Mouse (Mus musculus) heart, embryonic 12.5 days (tissue): Measurements from ENCODE around the gene Icosl. TPM values are rescaled to one million over a fixed set of nuclear protein-coding genes. Genes with fewer than 3 reads are reported as not detected.

Experiments
- ATAC-seq: fragments of 200-750 bp; cut with Nextera tagmentation; 2 replicates; pipeline ENCODE4 v1.8.0; 2017; ENCODE audit warnings: moderate TSS enrichment, moderate library complexity; ENCODE audit not compliant: insufficient number of reproducible peaks, low FRiP score
- H3K27ac ChIP-seq: fragments of 300-500 bp; sonication (generic); 2 replicates; pipeline ENCODE4 v1.5.1; 2016; ENCODE audit warnings: mild to moderate bottlenecking, moderate library complexity; ENCODE audit not compliant: poor library complexity, severe bottlenecking
- H3K27me3 ChIP-seq: fragments of 300-500 bp; sonication (generic); replicated peaks from 2 replicates; pipeline ENCODE4 v1.6.1; 2016; ENCODE audit warnings: mild to moderate bottlenecking, moderate library complexity
- H3K36me3 ChIP-seq: fragments of 300-500 bp; sonication (generic); 2 replicates; pipeline ENCODE4 v1.6.1; 2016; ENCODE audit warnings: mild to moderate bottlenecking, moderate library complexity
- H3K4me1 ChIP-seq: fragments of 300-500 bp; sonication (generic); replicated peaks from 2 replicates; pipeline ENCODE4 v1.6.1; 2016; ENCODE audit warnings: mild to moderate bottlenecking
- H3K4me2 ChIP-seq: fragments of 300-500 bp; sonication (generic); 2 replicates; pipeline ENCODE4 v1.6.1; 2016; ENCODE audit warnings: mild to moderate bottlenecking, moderate library complexity
- H3K4me3 ChIP-seq: fragments of 300-500 bp; sonication (generic); 2 replicates; pipeline ENCODE4 v1.5.1; 2016; ENCODE audit warnings: mild to moderate bottlenecking
- H3K9ac ChIP-seq: fragments of 300-500 bp; sonication (generic); 2 replicates; pipeline ENCODE4 v1.6.1; 2016; ENCODE audit warnings: mild to moderate bottlenecking, moderate library complexity
- H3K9me3 ChIP-seq: fragments of 300-500 bp; sonication (generic); replicated peaks from 2 replicates; pipeline ENCODE4 v1.6.1; 2016; ENCODE audit warnings: mild to moderate bottlenecking, moderate library complexity
- whole genome bisulfite sequencing: fragments of 180-500 bp; shearing (Covaris S2); methylation state at CpG from one replicate; pipeline ENCODE4 v1.1.7; 2016; 5-methylcytosine and 5-hydroxymethylcytosine counted together
- polyA plus RNA-seq: library from polyadenylated mRNA; unstranded; fragments of >200 nt; fragmentation: Nextera tagmentation; extraction: Ambion mirVana; gene quantifications from 2 replicates; pipeline ENCODE4 v1.2.1, GENCODE M21; 2016

Gene Icosl
- polyA plus RNA-seq, 1 experiment from 2014 or later: 1.6 TPM

DNA sequence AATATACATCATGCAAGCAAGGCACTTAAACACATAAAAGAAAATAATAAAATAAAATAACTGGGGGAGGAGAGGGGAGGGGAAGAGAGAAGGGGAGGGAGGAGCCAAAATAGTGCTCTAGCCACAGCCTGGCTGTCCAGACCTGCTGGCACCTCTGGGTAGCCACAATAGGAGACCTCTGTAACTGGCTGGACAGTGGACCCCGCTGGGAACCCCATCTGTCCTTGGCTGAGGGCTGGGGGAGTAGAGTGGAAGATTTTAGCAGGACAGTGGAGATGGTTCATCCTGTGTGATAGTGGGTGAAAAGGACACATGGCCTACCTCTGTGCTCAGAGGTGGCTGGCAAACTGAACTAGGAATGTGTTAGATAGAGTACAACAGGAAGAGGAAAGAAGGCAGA, 24.6 kb upstream of the Icosl start:
- 70% methylated on average over 1 of the region's 1 CpGs for WGBS
- no peak for ATAC-seq
- H3K4me2 ChIP-seq: no peak overlapping the region
- H3K27ac ChIP-seq: no peak overlapping the region
- no peak overlapping the region for H3K4me3 ChIP-seq
- peaks cover 4% of the 10 kb centered on the region; the same call in 1 of the 2 replicates for H3K4me1 ChIP-seq
- H3K9ac ChIP-seq: no peak overlapping the region
- peaks cover 35% of the 10 kb centered on the region for H3K27me3 ChIP-seq
- H3K9me3 ChIP-seq: no peaks in the 10 kb centered on the region
- H3K36me3 ChIP-seq: no peaks in the 10 kb centered on the region

DNA sequence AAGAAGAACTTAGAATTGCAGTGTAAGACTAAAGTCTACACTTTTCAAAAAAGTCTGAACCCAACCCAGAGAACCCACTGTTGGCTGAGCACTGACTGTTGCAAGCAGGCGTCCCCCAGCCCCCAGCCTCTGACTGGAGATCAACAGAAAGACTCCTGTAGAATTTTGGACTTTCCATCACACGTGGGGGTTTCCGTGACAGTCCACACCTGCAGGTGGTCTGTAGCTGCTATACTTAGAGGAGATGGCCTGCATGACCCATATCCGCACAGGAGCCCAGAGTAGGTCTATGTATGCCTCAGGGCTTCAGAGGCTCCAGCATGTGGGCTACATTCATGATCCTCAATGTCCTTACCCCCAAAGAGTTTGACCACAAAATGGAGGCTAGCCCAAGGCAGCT, 22.7 kb upstream of the Icosl start:
- Histone ChIP-seq H3K27ac (no peak overlapping the region), H3K4me1 (peaks cover 4% of the 10 kb centered on the region; the same call in 1 of the 2 replicates), H3K9me3 (no peaks in the 10 kb centered on the region), H3K4me3 (no peak overlapping the region), H3K27me3 (peaks cover 43% of the 10 kb centered on the region), H3K36me3 (no peaks in the 10 kb centered on the region), H3K9ac (no peak overlapping the region), H3K4me2 (no peak overlapping the region)
- no peak for ATAC-seq
- WGBS: 83% methylated on average over 4 of the region's 4 CpGs

DNA sequence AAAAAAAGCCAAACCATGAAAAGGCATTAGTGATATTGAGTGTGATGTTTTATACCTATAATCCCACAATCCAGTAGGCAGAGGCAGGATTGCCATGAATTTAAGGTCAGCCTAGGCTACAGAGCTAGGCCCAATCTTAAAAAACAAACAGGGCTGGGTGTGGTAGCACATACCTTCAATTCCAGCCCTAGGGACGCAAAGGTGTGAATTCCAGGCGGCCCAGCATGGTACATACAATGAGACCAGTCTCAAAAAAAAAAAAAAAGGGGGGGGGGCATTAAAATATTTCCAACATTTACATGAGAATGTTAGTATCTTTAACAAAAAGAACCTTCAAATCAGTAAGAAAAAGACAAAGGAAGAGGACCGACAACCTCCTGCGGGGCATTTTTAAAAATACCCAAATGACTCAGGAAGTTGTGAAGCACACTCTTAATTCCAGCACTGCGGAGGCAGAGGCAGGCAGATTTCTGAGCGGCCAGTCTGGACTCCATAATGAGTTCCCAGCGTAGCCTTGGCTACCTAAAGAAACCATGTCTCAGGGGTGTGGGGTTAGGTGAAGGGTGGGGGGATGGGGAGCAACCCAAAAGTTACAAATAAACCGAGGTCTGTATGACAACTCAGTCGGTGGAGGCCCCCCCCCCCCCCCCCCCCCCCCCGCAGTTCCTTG, 20.9 kb upstream of the Icosl start:
- 76% methylated on average over 9 of the region's 10 CpGs for WGBS

DNA sequence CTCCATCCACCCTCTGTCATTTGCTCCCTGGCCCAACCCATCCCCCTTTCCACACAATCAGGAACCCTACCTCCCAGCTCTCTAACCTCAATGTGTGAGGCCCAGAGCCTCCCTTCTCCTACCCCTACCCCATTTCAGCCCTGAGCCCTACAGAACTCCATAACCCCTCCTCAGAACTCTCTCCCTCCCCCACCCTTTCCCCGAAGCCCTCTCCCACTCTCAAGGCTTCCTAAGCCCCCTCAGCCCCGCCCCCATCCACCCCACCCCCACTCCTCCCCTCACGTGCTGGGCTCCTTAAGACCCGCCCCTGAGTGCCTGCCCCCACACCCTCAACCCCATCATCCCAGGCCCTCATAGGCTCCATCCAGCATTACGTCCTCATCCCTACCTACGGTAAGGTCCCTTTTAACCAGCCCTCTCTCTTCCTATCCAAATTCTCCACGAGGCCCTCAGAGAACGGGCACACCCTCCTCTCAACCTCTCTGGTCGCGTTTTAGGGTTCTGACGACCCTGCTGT, 19.5 kb upstream of the Icosl start:
- Histone ChIP-seq H3K27me3 (peaks cover 15% of the 10 kb centered on the region), H3K4me1 (no peaks in the 10 kb centered on the region), H3K9ac (no peak overlapping the region), H3K36me3 (no peaks in the 10 kb centered on the region), H3K4me2 (no peak overlapping the region), H3K27ac (no peak overlapping the region), H3K9me3 (no peaks in the 10 kb centered on the region), H3K4me3 (no peak overlapping the region)
- 44% methylated on average over 11 of the region's 11 CpGs for WGBS
- 0 out of 2 replicates have a peak, but pooled peaks have one; percentile 18 for ATAC-seq

More for the DNA sequence above, 20.9 kb upstream of the Icosl start:
- Histone ChIP-seq H3K36me3 (no peaks in the 10 kb centered on the region), H3K4me2 (no peak overlapping the region), H3K4me3 (no peak overlapping the region), H3K9me3 (no peaks in the 10 kb centered on the region), H3K27ac (no peak overlapping the region), H3K9ac (no peak overlapping the region), H3K27me3 (peaks cover 25% of the 10 kb centered on the region), H3K4me1 (peaks cover 1% of the 10 kb centered on the region; the same call in 1 of the 2 replicates)
- no peak for ATAC-seq

DNA sequence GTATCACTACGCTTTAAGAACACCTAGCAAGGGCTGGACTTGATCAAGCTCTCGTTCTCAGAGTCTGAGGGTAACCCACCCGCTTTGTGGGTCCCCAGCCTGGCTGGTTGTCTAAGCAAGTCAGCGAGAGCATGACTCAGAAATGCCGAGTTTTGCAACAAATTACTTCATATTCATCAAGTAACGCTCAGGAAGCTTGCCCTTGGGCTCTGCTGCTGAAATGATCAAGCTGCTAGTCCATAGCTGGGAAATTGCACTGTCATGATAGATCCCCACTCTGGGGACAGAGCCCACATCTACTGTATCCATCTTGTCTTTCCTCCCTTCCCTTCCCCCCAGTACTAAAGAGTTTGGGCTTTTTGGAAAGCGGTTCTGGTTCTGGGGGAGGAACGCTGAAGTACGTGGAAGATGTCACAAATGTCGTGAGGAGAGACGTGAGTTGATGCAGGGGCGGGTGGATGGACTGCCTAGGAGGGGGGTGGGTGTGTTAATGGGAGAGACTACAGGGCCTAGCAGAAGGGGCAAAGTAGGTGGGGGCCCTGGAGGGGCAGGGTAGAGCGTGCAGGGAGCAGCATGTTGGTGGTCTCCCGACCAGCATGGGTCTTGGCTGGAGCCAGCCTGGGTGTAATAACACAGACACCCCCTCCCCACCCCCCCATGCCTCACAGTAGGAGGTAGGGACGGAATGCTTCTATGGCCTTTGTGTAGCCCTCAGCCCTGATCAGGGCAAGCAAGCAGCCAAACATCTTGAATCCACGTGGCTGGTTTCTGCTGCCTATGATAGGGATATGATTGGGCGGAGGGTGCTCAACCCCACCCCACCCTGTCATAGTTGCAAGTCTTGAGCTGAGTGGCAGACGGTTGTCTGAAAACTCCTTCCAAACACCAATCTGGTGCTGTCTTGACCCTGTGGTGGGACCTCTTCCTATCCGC, 14.2 kb upstream of the Icosl start:
- Histone ChIP-seq H3K27ac (no peak overlapping the region), H3K4me3 (no peak overlapping the region), H3K4me1 (no peaks in the 10 kb centered on the region), H3K36me3 (no peaks in the 10 kb centered on the region), H3K27me3 (peaks cover 7% of the 10 kb centered on the region), H3K4me2 (no peak overlapping the region), H3K9ac (no peak overlapping the region), H3K9me3 (no peaks in the 10 kb centered on the region)
- ATAC-seq: 0 out of 2 replicates have a peak, but pooled peaks have one; percentile 15
- WGBS: 62% methylated on average over 19 of the region's 19 CpGs

DNA sequence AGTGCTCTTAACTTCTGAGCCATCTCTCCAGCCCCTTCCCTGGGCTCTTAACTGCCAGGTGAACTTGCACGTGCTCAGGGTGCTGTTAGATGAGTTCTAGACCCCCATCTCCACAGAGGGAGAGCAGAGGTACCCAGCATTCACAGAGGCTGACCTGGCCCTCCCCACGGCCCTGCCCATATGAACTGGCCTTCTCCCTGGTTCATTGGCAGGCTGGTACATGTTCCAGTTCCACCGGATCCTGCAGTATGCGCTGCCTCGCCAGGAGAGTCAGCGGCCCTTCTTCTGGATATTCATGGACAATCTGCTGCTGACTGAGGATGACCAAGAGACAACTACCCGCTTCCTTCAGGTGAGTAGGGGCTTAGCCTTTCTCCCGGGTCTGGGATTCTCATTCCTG, 12.0 kb upstream of the Icosl start:
- Histone ChIP-seq H3K4me3 (no peak overlapping the region), H3K36me3 (no peaks in the 10 kb centered on the region), H3K27me3 (no peaks in the 10 kb centered on the region), H3K4me1 (no peaks in the 10 kb centered on the region), H3K4me2 (no peak overlapping the region), H3K9ac (no peak overlapping the region), H3K27ac (no peak overlapping the region), H3K9me3 (no peaks in the 10 kb centered on the region)
- 85% methylated on average over 8 of the region's 8 CpGs for WGBS
- ATAC-seq: no peak

DNA sequence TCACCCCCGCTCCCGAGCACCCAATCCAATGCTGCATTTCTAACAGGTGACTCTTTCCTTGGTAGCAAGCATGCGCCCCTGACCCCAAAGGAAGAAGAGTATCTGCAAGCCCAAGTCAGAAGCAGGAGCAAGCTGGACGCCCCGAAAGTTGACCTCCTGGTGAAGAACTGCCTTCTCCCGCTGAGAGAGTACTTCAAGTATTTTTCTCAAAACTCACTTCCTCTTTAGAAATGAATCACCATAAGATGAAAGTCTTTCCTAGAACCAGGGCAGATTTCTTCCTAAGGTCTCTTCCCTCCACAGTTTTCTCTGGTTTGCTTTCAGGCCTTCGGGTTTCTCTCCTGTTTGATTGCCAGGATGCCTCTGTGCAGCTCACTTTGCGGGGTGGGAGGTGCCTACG, 6.0 kb upstream of the Icosl start:
- Histone ChIP-seq H3K27me3 (peaks cover 11% of the 10 kb centered on the region), H3K9ac (no peak overlapping the region), H3K9me3 (no peaks in the 10 kb centered on the region), H3K4me1 (no peaks in the 10 kb centered on the region), H3K4me2 (no peak overlapping the region), H3K4me3 (no peak overlapping the region), H3K27ac (no peak overlapping the region), H3K36me3 (no peaks in the 10 kb centered on the region)
- no peak for ATAC-seq
- 78% methylated on average over 9 of the region's 9 CpGs for WGBS

DNA sequence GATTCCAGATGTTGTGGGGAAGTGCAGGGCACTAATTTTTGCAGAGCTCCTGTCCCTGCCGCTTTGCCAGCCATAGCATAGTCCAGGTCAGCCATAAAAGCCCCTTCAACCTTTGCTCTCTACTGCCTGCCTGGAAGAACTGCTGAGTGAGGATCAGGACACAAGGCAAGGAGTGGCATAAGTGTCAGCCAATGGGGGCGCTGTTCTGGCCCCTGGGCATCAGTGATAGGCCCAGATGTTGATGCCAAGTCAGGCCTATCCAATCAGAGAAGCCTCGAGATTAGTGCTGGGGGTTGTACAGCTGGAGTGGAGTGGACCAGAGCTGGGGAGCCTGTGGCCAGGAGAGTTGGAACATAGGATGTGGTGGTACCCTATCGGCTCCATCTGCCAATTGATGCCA, 1.9 kb upstream of the Icosl start:
- 37% methylated on average over 4 of the region's 4 CpGs for WGBS
- Histone ChIP-seq H3K4me2 (no peak overlapping the region), H3K9ac (no peak overlapping the region), H3K36me3 (no peaks in the 10 kb centered on the region), H3K27me3 (peaks cover 33% of the 10 kb centered on the region), H3K4me1 (peaks cover 5% of the 10 kb centered on the region; the same call in 1 of the 2 replicates), H3K9me3 (no peaks in the 10 kb centered on the region), H3K27ac (no peak overlapping the region), H3K4me3 (no peak overlapping the region)
- ATAC-seq: no peak

DNA sequence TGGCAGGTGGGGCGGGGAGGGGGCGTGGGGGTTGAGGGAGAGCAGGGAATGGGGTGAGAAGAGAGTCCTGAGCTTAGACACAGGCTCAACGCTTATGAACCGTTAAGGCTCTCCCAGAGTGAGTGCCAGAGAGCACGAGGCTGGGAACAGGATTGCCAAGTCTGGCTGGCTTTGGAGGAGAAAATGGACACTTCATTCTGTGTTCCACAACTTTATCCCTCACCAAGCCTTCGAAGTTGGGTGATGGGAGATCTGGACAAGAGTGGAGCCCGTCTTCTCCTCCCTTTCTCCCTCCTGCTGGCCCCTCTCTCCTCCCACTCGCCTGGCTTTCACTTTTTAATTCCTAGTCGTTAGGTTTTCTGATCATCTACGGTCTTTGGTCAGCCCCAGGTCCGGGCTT, 561 bp upstream of the Icosl start:
- peaks cover 41% of the 10 kb centered on the region for H3K27me3 ChIP-seq
- peaks cover 5% of the 10 kb centered on the region; the same call in 1 of the 2 replicates for H3K4me1 ChIP-seq
- peak overlapping the region; percentile 99 for H3K4me2 ChIP-seq
- H3K9me3 ChIP-seq: no peaks in the 10 kb centered on the region
- H3K4me3 ChIP-seq: peak overlapping the region; percentile 72
- H3K36me3 ChIP-seq: no peaks in the 10 kb centered on the region
- ATAC-seq: no peak
- 17% methylated on average over 11 of the region's 11 CpGs for WGBS
- no peak overlapping the region for H3K27ac ChIP-seq
- H3K9ac ChIP-seq: peak overlapping the region; percentile 80

DNA sequence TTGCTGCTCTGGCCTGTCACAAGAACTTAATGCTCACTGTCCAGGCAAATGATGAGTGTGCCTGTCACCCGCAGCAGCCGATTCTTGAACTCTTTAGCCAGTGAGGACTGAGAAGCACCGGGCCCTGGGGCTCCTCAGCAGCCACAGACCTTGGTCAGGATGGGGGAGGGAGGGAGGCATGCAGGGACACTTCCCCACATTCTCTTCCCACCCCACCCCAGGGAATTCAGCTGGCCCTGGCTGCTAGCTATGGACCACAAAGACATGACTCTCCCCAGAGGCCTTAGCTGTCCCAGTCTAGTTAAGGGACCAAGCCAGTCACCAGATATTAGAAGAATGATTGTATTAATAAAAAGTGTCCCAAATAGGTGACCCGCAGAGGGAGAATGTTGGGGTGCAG, 5.0 kb downstream of the Icosl start:
- no peak for ATAC-seq
- Histone ChIP-seq H3K4me3 (no peak overlapping the region), H3K27ac (no peak overlapping the region), H3K9me3 (no peaks in the 10 kb centered on the region), H3K27me3 (peaks cover 25% of the 10 kb centered on the region), H3K4me1 (peaks cover 5% of the 10 kb centered on the region; the same call in 1 of the 2 replicates), H3K9ac (no peak overlapping the region), H3K4me2 (no peak overlapping the region), H3K36me3 (no peaks in the 10 kb centered on the region)
- WGBS: 61% methylated on average over 4 of the region's 4 CpGs

DNA sequence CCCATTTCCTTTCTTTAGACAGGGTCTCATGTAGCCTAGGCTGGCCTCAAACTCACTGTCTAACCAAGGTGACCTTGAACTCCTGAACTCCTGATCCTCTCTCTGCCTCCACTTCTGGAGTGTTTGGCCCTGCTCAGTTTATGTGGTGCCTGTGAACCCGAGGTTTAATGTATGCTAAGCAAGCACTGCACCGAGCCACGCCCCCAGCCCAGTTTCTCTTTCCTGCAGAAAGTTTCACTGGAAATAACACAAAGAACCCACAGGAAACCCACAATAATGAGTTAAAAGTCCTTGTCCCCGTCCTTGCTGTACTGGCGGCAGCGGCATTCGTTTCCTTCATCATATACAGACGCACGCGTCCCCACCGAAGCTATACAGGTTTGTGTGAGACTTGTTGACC, 5.9 kb downstream of the Icosl start:
- ATAC-seq: no peak
- no peaks in the 10 kb centered on the region for H3K9me3 ChIP-seq
- no peak overlapping the region for H3K4me2 ChIP-seq
- WGBS: 80% methylated on average over 11 of the region's 11 CpGs
- peaks cover 23% of the 10 kb centered on the region for H3K27me3 ChIP-seq
- no peak overlapping the region for H3K9ac ChIP-seq
- no peak overlapping the region for H3K27ac ChIP-seq
- H3K4me1 ChIP-seq: peaks cover 1% of the 10 kb centered on the region; the same call in 1 of the 2 replicates
- no peaks in the 10 kb centered on the region for H3K36me3 ChIP-seq
- no peak overlapping the region for H3K4me3 ChIP-seq
